Mouse (Mus musculus) CD4-positive, CD25-positive, alpha-beta regulatory T cell, adult 2 months (primary cell): ENCODE results near the gene Zfp39.
"Not testable (repeated sequence)": the region's sequence is repeated elsewhere in the genome, so short reads cannot be mapped to it uniquely, and the experiment has no call there.

Experiments used
- DNase-seq: peaks from one replicate; pipeline ENCODE4 v3.0.0-alpha.2; 2012; ENCODE audit warnings: low read depth, low spot score

Zfp39 gene

DNA sequence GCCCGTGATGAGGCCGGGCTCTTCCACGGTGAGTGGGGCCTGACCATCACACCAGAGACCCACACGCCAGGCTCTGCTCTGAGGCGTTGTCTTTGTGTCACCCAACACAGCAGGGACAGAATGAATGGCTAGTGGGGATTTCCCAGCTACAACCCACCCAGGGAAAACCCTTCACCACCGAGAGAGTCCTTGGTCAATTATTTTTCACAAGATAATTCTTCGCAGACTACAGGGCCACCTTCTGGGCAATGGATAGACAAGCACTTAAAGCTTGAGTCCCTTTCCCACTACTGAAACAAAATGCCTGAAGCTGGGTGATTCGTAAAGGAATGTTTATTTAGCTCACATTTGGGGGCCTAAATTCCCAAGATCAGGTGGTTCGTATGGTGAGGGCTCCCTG lies 18.4 kb upstream of the Zfp39 start:
- no peak for DNase-seq

DNA sequence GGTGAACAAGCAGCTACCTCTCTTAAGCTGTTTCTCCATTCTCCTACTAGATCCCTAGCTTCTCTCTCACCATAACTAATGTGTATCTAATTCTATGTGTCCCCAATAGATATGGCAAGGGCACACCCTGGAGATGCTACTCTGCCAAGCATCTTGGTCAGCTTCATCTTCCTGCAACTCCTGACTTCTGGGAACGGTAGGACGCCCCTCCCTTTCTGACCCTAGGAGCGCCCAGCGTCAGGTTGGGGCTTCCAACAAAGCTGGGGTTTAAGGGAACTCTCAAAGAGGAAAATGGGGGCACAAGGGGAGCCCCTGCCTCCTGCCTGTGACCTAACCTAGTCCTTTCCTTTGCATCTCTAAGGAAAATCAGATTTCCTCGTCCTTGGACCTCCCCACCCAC lies 14.7 kb upstream of the Zfp39 start:
- DNase-seq: no peak

DNA sequence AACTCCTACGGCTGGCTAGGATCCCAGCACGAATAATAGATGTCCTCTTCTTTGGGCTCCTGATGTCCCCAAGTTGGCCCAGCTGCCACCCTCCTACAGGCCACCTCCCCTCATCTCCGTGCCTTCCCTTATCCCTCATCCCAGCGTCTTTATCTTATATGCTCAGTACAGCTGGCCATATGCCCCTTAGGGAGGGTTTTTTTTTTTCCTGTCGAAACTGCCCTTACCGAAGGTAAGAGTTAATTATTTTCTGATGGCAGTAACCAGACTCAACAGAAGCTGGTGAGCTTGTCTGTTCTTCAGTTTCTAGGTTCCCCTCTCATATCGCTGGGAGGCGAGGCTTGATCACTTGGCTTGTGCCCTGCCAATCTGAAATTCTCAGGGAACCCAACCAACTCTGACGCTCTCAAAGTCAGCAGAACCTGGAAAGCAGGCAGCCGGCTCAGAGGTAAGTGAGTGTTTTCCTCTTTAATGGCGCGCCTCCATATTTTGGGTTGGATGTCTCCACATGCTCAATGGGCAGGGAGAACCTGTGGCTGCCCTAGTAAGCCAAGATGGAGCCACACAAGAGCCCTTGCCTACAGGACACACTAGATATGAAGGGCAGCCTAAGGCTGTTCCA lies 13.8 kb upstream of the Zfp39 start, which contains the start of gene Btnl10:
Btnl10 (plus strand) TSS at position 164 of the 622 bp plus-strand sequence.
- DNase-seq: no peak

DNA sequence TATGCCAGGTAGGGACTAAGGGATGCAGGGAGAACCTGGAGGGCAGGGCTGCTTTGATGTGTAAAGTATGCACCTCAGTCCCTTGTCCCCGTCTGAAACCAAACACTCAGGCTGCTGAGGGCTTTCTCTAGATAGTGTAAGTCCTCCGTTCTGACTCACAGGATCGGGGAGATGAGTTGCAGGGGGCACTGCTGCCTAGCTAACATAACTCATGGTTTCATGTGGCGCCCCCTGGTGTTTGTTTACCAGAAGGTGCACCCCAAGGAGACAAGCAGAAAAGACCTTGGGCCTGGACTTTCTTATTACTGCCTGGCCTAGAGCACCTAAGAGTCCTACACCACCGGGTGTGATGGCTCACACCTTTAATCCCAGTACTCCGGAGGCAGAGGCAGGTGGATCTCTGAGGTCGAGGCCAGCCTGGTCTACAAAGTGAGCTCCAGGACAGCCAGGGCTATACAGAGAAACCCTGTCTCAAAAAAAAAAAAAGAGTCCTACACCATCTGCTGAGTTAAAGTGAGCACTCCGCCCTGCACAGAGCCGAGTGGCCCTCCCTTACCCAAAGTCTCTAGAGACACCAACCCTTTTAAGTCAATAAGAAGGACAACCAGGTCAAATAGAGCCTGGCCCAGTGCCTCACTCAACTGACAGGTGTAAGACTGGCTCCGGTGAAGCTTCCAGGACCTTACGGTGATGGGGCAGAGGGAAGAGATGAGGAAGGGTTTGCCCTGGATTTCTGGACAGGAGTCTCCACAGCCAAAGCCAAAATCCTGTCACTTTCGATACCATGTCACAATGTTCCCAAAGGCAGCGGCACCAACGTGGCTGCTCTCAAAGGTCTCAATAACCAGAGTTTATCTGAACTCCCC lies 13.1 kb upstream of the Zfp39 start:
- peak; percentile 85 for DNase-seq

DNA sequence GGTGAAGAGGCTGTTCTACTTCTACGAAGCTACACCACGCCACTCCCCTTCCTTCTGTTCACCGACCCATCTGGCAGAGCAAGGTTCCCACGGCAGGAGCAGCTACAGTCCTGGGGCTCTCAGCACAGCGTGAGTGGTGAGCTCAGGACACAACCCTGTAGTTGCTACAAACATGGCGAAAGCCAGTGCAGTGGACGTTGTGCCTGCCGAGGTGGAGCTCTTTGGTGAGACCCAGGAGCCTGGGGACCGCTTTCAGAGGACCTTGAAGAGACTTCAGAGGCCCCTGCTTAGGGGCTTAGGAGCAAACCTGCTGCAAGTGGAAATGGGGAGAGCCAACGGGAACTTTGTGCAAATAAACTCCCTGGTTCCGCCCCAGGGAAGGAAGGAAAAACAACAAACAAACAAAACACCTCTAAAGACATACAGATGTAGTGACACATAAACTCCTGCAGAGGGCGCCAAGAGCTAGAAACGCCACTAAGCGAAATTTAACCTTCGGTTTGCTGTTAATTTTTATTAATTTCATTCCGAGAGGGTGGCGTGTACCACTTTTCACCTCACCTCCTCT lies 10.5 kb upstream of the Zfp39 start:
- peak; percentile 75 for DNase-seq

DNA sequence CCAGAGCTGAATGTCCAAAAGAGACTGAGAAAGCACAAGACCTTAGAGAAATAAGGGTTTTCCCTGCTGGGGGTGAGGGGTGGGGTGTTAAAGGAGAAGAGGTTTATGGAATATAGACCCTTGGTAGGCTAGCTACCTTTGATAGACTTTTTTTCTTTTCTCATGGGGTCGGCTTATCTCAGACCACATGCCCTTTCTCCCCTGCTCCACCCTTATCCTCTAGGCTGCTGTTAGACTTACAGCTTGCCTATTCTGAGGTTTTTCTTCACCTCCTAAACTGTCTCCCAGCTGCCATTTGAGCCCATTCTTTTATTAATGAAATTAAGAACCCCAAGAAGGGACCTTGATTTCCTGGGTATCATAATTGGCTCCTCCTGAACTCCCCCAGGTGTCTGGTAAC lies 9.8 kb upstream of the Zfp39 start:
- no peak for DNase-seq

DNA sequence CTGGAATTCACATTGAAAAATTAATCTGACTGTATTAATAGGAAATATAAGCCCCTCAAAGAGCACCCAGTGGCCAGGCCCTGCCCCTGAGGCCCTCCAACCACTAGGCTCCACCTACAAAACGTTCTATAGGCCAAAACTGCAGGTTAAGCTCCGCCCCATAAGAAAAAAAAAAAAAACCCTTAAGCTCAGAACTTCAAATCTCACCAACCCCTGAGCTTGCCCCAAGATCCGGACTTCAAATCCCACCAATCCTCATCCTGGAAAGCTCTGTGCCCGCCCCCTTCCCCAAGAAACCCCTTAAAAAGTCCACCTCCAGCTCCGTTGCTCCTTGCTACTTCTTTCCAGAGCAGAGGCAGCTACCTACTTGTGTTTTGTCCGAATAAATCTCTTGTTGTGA lies 813 bp upstream of the Zfp39 start:
- peak; percentile 56 for DNase-seq

- DNase-seq: no peak
Measured at GRCm38 (mm10) chr11:58904410-58904718, 339 bp upstream of the Zfp39 start.

- no peak for DNase-seq
Measured at GRCm38 (mm10) chr11:58901080-58901479, 2.9 kb downstream of the Zfp39 start.

DNA sequence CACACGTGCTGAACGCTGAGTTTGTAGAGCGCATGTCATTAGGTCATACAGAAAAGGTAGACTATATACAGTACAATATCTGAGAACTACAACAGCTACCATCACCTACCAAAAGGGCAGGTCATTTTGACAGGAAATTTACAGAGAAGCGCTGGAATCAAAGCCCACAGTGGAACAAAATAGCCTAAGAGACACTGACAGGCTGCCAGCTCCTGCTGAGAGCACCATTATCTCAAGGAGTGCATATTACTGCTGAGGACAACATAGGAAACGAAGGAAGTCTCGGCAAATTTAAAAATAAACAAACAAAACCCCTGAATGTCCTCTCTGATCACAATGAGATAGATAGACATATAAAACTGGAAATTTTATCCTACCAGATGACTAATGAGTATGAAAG lies 6.5 kb downstream of the Zfp39 start:
- DNase-seq: no peak

GRCm38 (mm10) chr11:58894456-58894855 lies 9.6 kb downstream of the Zfp39 start:
- DNase-seq: no peak

DNA sequence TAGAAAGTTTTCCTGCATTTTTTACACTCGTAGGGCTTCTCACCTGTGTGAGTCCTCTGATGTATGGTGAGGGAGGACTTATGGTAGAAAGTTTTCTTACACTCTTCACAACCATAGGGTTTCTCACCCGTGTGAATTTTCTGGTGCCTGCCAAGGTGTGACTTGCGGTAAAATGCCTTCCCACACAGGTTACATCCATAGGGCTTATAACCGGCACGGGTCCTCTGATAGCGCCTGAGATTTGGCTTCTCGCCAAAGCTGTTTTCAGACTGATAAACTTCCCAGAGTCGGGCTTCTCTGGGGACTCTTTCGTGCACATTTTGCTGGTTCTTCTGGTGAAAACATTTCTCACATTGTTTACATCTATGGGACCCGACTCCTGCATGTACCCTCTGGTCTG lies 13.5 kb downstream of the Zfp39 start:
- DNase-seq: no peak

DNA sequence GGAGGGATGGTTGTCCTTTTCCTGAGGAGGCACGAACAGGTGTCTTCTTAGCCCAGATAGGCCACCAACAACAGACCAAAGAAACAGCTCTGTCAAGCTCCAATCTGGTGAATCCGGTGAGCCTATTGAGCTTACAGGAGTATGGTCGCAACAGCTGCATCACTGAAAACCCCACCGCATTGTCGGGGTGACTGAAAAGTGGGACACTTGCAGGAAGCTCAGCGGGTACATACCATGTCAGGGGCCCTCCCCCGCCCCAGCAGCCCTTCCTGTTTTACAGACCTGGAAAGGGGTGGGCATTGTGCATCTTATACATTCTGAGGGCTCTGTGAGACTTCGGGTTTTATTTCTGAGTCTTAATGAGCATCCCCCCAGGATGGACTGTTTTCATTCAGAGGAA lies 20.3 kb downstream of the Zfp39 start:
- DNase-seq: no peak

DNA sequence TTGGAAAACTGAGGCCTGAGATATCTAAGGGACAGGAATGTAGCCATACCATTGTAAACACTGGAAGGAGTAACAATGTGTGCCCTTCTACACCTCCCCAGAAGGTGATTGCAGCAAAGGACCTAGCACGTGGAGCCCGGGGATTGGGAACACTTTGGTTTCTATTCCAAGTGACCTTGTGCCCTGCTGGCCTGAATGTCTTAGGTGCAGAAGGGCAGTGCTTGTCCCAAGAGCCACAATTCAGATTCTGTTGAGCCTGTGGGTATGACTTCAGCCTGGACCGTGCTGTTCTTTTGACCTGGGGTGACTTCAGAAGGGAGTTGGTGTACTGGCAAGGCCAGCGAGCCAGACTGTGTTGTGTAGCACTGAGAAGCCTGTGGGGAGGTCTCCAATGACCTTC lies 33.1 kb downstream of the Zfp39 start:
- DNase-seq: no peak

- no peak for DNase-seq
Measured at GRCm38 (mm10) chr11:58867954-58868330, 36.1 kb downstream of the Zfp39 start.

- peak; percentile 89 for DNase-seq
Measured at GRCm38 (mm10) chr11:58867039-58867953, 36.7 kb downstream of the Zfp39 start, which contains the start of gene 2810021J22Rik. Gene 2810021J22Rik (plus strand): TSS chr11:58867216.

DNA sequence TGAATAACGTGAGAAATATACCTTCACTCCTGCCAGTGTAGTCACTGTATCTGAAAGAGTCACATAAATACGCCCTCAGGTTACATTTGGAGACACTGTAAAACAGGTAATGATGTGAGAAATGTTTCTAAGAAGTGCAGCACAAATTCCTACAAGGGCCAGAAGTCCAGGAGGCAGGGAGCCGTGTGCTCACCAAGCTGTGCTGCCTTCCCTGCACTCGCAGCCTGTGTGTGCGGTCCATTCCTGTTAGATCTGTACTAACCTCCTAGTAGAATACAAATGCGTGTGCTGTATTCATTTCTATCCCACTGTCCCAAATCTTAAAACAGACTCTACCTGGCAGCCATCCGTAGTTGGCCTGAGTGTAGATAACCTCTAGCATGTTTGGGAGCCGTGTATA lies 43.3 kb downstream of the Zfp39 start:
- DNase-seq: no peak

DNA sequence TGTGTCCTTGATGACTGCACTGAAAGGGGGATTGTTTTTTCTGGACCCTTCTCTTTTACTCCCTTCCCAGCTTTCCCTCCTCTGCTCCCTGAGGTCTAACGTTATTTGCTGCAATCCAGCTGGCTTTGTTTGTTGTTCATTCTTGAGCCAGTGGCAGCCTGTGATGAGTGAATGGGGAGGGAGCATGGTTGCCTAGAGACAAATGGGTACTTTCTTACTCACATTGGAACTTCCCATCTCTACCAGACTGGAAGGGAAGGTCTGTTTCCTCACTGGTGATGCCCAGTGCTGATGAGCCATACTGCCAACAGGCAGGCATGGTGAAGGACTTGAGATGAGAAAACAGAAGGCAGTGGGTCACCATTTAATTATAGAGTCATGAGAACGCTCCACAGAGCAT lies 54.3 kb downstream of the Zfp39 start:
- no peak for DNase-seq

DNA sequence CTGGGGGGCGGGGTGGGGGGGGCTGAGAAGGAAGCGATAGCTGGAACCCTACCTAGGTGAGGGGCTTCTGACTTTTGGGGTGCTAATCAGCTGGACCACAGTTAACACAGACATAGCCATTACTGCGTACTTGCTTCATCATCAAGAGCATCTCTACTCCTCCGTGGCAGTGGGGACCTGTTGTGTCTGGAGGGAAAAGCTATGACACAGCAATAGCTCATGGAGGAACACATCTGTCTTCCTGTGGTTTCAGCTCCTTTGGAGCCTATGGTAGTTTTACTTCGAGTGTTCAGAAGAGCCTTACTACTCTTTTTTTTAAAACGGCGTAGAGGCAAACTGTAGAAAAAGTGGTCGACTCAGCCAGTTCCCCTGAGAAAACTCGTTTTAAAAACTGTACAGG lies 56.4 kb downstream of the Zfp39 start:
- no peak for DNase-seq

GRCm38 (mm10) chr11:58846919-58847461 lies 57.0 kb downstream of the Zfp39 start, which contains the start of gene Gm12258:
Gene Gm12258 (plus strand): TSS chr11:58847158.
- DNase-seq: peak; percentile 96

DNA sequence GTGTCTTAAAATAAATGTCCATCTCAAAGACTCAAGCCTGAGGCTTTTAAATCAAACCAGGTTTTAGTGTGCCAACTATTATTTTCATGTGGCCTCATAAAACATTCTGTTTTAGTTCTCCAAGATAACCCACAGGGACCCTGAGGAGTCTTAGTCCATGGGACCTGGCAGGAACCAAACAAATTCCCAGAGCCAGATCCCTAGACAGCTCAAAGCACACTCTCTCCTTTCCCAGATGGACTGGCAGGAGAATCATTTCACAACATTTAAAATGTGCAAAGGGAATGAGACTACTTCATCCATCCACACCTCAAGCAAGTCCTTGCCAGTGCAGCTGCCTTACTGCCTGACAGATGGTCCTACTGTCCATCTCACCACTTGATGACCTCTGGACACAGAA lies 65.1 kb downstream of the Zfp39 start, which contains the start of gene Olfr311:
Olfr311 (plus strand) TSS at position 301 of the 400 bp plus-strand sequence.
- DNase-seq: not testable (repeated sequence)
